Mouse (Mus musculus): ENCODE results near the gene G3bp2. TPM values are rescaled to one million over a fixed set of nuclear protein-coding genes. Genes with fewer than 3 reads are reported as not detected.

Gene G3bp2
- total RNA-seq, 2 experiments from 2014 or later: 214 to 234 TPM

- DNase-seq (ENCODE audit: extremely low spot score in 1 of 2, low spot score in 1 of 2): no peak
Observed at GRCm38 (mm10) chr5:92101601-92102000, 18.1 kb upstream of the G3bp2 start.

GRCm38 (mm10) chr5:92098351-92099109 is 15.0 kb upstream of the G3bp2 start:
- DNase-seq (ENCODE audit: extremely low spot score in 1 of 2, low spot score in 1 of 2): no peak

GRCm38 (mm10) chr5:92097779-92098178 is 14.3 kb upstream of the G3bp2 start:
- no peak for DNase-seq (ENCODE audit: extremely low spot score in 1 of 2, low spot score in 1 of 2)

DNA sequence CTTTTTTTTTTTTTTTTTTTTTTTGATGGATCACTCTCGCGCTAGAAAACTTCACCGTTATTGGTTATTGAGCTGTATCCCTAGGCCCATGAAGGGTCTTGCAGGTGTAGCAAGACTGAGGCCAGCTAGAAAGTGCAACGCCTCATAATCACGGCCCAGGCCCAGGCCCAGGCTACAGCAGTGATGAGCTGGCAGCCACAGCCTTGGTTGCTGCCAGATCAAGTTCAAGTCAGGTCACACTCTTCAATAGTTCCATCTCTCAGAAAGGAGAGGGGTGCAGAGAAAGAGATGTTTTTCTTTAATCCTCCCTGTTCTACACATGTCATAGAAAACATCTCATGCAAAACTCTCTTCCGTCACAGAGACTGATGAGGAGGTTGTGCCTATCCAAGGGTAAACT is 13.3 kb upstream of the G3bp2 start:
- DNase-seq (ENCODE audit: extremely low spot score in 1 of 2, low spot score in 1 of 2): no peak

GRCm38 (mm10) chr5:92094062-92094415 is 10.5 kb upstream of the G3bp2 start:
- no peak for DNase-seq (ENCODE audit: extremely low spot score in 1 of 2, low spot score in 1 of 2)

GRCm38 (mm10) chr5:92093263-92094061 is 9.9 kb upstream of the G3bp2 start:
- no peak for DNase-seq (ENCODE audit: extremely low spot score in 1 of 2, low spot score in 1 of 2)

DNA sequence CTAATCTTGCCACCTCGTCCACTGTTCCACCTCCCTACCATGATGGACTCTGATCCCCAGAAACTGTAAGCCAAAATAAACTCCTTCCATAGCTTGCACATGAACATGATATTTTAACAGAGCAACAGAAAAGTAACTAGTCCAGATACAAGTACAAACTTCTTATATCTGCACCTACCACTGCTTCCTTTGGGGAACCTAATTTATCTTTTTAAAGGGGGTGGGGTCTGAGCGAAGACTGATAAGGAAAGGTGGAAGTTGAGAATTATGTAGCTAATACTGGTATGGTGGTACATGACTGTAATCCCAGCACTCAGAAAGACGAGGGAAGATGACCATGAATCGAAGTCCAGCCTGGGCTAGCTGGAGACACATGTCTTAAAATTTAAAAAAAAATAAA is 4.0 kb upstream of the G3bp2 start:
- no peak for DNase-seq (ENCODE audit: extremely low spot score in 1 of 2, low spot score in 1 of 2)

DNA sequence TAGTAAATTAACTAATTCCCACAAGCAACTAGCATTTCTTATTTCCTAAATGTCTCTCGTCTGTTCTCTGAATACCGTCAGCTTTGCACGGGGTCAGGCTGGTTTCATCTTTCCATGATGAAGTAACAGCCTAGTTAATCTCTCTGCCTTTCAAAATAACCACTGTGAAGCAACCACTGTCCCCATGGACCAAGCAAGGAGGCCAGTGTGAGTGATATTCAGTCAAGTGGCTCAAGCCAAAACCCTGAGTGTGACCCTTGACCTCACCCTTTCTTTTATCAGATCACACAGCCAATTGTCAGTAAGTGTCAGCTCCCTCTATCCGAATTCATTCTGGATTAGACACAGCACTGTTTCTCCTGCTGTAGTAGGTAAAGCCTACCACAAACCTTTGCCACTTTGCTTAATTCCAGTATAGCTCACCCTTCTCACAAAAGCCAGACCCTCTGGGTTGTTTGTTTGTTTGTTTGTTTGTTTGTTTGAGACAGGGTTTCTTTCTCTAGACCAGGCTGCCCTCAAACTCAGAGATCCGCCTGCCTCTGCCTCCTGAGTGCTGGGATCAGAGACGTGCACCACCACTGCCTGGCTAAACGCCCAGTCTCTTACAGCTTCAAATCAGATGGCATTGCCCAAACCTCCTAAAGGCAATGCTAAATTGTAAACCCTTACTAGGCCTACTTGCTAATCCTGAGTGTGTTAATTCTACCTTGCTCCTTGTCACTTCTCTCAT is 2.5 kb upstream of the G3bp2 start:
- DNase-seq (ENCODE audit: extremely low spot score in 1 of 2, low spot score in 1 of 2): no peak

- no peak for DNase-seq (ENCODE audit: extremely low spot score in 1 of 2, low spot score in 1 of 2)
Observed at GRCm38 (mm10) chr5:92085246-92085645, 1.7 kb upstream of the G3bp2 start.

DNA sequence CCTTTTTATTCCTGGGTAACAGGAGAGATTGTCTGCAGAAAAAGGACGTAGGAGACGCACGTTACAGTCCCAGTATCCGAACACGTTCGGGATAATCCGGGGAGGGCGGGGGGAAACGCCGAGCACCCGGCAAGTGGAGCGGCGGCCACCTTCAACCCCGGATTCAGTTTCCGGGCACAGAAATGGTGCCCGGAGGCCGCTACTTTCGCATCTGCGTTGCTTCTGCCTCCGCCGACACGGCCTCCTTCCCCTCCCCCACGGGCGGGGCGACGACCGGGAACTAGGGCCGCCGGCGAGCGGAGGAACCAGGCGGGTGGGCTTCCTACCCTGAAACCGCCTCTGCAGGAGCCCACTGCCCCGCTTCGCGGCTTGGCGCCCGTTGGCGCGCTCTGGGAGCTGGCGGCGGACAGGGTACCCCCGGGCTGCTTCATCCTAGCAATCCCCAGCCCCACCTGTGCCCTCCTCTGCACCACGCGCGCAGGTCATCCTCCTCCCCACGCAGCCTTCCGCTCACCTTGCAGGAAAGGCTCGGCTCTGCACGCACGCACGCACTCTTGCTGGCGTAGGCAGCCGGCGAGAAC is 608 bp downstream of the G3bp2 start:
- DNase-seq (ENCODE audit: extremely low spot score in 1 of 2, low spot score in 1 of 2): peak in 1 of 2 experiments; percentile 58

DNA sequence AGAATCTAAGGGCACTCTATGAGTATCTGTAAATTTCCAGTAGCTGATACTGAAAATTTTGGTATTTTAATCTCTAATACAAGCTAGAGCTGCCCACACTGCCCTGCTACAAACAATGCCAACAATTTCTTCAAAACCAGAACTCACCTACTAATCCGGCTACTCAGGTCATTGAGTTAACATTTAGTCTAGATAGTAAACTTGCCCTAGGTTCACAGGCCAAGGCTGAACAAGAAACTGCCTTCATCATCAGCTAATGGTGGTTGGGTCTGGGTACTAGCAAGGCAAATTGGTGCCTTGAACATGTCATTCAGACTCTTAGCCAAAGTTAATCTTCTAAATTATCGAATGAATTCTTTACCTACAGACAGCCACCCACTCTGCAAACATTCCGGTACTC is 2.2 kb downstream of the G3bp2 start:
- no peak for DNase-seq (ENCODE audit: extremely low spot score in 1 of 2, low spot score in 1 of 2)

- no peak for DNase-seq (ENCODE audit: extremely low spot score in 1 of 2, low spot score in 1 of 2)
Observed at GRCm38 (mm10) chr5:92080400-92080799, 3.1 kb downstream of the G3bp2 start.

- DNase-seq (ENCODE audit: extremely low spot score in 1 of 2, low spot score in 1 of 2): no peak
Observed at GRCm38 (mm10) chr5:92079304-92079703, 4.2 kb downstream of the G3bp2 start.

DNA sequence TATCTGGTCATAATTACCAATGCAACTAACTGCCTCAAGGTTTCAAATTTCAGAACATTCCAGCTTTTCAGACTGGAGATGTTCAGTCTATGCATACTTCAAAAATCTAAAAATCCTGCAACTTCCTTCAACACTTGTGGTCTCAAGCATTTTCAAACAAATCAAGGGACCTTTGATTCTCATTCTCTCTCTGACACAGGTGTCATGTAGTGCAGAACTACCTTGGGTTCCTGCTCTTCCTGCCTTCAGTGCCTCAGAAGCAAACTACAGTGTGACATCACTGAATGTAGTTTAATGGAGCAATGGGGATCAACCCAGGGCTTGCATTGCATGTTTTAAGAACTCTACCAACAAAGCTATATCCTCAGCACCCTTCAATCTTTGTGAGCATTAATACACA is 4.8 kb downstream of the G3bp2 start:
- DNase-seq (ENCODE audit: extremely low spot score in 1 of 2, low spot score in 1 of 2): no peak

GRCm38 (mm10) chr5:92076273-92076672 is 7.2 kb downstream of the G3bp2 start:
- DNase-seq (ENCODE audit: extremely low spot score in 1 of 2, low spot score in 1 of 2): no peak

DNA sequence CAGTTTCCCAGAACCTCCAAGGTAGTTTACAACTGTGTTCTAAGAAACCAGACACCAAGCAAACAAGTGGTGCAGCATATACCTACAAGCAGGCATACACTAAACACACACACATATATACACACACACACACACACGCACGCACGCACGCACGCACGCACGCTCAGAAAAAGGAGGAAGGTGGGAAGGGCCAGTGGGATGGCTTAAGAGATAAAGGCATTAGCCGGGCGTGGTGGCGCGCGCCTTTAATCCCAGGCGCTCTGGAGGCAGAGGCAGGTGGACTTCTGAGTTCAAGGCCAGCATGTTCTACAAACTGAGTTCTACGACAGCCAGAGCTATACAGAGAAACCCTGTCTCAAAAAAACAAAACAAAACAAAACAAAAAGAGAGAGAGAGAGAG is 9.5 kb downstream of the G3bp2 start:
- no peak for DNase-seq (ENCODE audit: extremely low spot score in 1 of 2, low spot score in 1 of 2)

DNA sequence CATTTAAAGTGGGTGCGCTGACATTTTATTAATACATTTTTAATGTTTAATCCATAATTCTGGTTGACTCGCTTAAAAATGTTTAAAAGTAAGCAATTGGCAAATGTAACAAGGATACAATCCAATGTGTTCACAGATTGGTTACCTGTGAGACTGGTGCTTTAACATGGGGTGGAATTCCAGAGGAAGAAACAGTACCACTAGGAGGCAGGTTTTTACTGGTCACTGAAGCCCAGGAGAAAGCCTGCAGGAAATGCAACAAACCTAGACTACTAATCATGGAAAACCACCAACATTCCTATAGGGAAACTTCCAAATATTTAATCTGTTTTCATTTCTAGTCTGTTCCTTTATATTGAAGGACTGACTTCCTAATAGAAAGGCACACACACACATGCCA is 20.3 kb downstream of the G3bp2 start:
- DNase-seq (ENCODE audit: extremely low spot score in 1 of 2, low spot score in 1 of 2): no peak

DNA sequence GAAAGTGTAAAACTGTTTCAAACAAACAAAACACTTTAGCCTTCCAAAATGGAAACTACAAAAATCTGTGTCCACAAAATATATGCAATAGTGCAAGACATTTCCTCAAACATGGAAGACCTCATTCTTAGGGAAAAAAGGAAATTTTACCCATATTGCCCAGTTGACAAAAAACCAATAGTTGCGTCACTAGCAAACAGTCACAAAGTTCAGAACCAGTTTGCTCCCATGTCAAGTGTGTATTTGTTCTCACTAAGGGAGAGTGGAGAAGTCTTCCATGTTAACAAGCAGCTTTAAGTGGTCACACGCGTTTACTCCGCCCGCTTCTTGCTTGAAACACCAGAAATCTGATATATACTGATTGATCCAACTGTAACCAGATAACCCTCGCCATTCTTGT is 30.7 kb downstream of the G3bp2 start:
- no peak for DNase-seq (ENCODE audit: extremely low spot score in 1 of 2, low spot score in 1 of 2)

DNA sequence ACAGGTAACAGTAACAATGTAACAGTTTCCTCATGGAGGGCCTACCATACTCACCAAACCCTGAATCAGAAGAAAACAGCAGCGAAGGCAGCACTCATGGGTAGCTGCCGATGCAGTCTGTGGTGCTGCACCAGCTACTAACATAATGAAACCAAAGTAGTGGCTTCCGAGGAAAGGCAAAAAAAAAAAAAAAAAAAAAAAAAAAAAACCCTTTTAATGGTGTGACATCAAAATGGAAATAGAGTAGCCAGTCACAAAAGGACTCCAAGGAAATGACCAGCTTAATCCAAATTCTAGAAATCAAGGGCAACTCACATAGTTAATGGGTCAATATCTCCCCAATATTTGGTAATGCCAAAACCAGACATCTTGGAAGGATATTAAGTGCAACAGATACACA is 33.1 kb downstream of the G3bp2 start:
- no peak for DNase-seq (ENCODE audit: extremely low spot score in 1 of 2, low spot score in 1 of 2)

DNA sequence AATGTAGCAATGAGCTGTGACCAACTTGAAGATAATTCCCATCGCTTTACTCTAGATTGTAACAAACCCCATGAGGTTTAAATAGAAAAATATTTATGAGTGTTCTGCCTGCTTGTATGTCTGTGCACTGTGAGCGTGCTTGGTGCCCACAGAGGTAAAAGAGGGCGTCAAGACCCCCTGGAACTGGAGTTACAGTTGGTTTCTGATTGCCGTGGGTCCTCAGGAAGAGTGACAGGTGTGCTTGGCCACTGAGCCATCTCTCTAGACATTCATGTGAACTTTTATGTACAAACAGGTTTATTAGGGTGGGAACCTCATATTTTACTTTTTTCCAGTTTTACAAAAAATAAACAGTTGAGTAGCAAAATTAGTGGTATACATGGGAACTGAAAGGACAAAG is 39.7 kb downstream of the G3bp2 start, which contains the start of gene Cdkl2:
TSS of gene Cdkl2 (minus strand) at position 101 of the 400 bp plus-strand sequence.
- no peak for DNase-seq (ENCODE audit: extremely low spot score in 1 of 2, low spot score in 1 of 2)

Data from layer of hippocampus, postnatal 25 days (tissue).